Mouse (Mus musculus) spleen, embryonic (tissue): Measurements from ENCODE around the gene Cachd1.

ENCODE experiments used
- CTCF ChIA-PET: fragments of 350-600 bp; sonication (Branson Sonifier 250); formaldehyde crosslinking; loops from one replicate; lab custom pipeline; 2022; lab: Charles Lee

The Cachd1 gene

DNA sequence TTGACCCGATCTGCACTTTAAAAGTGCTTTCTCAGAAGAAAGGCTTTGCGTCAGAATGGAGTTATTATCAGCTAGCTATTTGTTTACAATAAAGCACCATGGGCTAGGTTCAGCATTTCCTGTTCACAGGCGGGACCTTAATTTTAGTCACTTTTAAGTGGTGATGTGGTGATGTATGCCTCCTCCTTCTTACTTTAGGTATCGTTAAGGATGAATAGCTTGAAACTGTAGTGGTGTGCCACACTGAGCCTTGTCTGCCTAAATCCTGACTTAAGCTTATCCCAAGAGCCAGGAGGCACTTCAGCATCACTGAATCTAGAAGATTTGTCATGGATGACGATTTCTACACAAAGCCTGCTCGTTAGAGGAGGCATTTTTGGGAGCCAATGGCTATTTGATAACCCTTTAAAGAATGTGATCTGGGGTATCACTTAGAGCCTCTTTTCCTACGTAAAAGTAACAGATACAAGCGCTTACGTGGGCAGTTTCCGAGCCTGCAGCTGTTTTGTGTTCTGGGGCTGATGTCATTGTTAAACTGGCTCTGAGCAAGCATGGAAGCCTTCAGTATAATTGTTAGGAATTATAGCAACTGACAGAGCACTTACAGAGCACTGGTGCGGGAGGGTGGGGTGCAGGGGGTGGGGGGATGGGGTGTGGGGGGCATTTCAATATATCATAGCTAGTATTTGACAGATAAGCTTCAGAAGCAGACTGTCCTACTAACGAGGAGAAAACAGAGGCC is 89.7 kb downstream of the Cachd1 start:
- CTCF ChIA-PET, result no interaction called here

DNA sequence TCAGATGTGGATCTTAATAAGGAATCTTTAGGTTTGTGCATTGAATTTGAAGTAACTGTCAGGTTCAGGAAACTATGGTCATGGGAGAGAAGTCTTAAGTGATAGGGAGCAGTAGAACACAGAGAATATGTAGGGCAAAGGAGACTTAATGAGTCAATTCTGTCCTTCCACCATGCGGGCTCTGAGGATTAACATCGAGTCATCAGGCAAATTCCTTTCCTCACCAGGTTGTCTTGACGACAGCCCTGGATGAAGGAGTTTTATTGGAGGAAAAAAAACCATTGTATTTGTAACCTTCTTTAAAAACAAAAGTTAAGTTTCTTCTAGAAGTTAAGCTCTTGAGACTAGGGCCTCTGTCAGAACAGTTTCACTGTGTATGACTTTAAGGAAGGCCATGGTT is 100.9 kb downstream of the Cachd1 start:
- CTCF ChIA-PET, result no interaction called here

DNA sequence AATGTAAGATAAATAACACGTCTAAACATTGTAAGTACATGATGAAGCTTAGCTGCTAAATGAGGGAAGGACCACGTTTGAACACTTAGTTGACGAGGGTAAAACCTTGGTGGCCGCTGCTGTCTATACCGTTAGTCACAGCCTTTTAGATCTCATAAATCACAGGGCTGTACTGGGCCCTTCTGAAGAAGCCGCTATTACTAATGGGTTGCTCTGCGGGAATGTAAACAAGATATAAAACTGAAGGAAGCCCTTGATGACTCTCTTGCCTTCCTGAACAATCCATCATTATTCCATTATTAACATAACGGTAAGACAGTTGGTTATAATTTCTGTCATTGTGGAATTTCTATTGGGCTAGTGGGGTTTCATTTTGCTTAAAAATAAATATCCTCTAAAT is 102.9 kb downstream of the Cachd1 start:
- CTCF ChIA-PET, result no interaction called here

DNA sequence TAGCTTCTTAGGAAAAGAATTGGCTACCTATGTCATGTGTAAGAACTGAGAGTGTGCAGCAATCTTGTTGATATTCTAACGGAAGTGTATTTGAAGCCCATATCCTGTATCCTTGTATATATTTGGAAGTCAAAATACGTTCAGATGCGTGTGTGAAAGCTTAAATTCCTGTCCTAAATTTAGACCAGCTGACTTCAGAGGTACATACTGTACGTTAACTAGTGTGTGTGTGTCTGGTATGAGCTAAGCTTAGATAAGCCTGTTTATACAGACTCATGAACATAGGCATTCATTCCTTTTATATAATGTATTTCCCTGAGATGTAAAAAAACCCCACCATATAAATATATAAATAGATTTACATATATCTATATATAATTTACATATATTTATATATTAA is 103.6 kb downstream of the Cachd1 start:
- CTCF ChIA-PET, result no interaction called here

DNA sequence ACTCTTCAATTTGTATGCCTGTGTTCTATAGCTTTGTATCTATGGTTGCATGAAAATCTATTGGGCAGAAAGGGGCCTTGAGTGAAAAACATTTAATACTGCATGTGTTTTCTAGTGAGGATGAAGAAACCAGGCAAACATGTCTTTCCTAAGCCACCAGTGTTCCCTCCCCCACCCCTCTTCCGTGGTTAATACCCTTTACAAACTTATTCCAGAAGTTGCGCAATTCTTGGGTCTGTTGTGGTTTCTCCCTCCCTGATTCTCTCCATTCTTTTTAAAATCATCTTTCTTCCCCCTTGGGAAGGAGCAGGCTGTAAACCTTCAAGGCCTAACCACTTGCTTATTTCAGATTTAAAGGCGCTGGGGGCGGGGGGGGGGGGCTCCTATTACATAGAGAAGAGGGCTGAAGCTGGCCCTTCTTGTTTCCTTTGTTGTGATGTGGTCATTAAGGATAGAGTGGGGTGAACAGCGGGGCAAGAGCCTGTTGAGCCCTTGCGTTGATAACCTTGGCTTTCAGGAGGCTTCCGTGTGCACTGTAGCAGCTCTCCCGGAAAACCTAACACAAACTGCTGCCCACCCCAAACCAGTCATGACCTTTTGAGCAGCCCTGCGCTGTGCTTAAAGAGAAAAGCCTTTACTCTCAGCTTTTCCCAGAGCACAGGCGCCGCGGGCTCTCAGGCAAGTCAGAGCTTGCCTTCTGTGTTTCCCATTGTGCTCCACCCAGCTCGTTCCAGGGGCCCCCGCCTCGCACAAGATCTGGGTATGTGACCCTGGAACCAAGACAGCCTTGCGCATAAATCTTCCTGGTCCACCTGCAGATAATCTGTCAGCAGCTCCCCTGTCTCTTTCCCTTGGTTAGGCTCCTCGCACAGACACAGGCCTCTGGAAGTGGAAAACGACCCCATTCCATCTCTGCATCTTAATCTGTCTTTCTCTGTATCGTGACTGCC is 109.6 kb downstream of the Cachd1 start:
- CTCF ChIA-PET, result no interaction called here

DNA sequence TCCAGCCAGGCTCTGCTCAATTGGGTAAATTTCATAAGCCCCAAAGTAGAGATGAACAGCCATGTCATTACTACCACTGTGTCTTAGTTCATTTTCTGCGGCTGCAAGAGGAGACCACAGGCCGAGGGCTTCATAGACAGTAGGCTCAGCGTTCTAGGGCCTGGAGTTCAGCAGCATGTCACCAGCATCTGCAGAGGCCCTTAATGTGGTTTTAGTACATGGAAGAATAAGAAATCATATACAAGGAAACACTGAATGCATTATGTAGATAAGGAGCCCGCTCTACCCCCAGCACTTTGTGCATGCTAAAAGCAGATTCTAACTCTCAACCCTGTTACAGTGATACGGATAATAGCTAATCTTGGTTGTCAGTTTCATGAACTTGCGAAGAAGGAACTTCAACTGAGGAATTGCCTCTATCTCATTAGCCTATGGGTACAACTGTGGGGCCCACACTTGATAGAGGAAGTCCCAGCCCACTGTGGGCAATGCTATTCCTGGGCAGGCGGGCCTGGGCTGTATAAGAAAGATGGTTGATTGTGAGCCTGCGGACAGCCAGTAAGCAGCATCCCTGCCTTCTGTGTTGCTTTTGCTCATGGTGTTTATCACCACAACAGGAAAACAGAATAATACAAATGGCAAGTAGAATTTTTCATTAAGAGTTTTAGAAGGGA is 110.4 kb downstream of the Cachd1 start:
- CTCF ChIA-PET, result no interaction called here

DNA sequence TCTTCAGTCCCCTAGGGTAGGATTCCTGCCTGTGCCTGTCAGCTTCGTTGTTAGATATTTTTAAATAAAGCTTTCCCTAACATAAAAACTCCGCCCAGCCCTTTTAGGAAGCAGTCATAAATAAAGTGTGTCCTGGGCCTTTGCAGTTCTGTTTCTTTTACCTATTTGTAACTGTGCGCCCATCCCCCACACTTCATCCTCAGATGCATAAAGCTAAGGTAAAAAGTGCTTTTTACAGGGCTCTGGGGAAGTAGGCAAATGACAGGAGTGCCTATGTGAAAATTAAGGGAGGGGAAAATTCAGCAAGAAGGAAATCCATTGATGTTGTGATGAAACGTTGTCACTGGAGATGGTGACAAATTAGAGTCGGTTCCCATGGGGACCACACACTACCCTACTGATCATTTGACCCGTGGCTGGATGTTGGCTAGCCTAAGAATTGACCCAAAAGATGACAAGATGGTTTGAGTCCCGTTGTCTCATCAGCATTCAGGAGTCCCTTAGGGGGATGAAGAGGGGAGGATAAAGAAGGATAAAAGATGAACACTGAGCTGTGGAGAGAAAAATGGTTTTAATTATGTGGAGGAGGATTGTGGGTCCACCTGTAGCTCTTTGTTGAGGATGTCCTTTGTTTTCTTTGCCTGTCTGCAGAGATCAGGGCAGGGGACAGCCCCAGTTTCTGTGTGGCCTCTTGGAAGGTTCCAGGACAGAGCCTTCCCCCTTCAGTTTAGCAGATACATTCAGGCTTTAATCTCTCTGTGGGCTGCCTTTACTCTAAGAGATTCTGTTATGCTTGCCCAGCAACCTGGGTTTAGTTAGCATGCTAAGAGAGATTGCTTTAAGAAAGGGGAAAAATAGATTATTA is 113.9 kb downstream of the Cachd1 start:
- CTCF ChIA-PET, result no interaction called here

DNA sequence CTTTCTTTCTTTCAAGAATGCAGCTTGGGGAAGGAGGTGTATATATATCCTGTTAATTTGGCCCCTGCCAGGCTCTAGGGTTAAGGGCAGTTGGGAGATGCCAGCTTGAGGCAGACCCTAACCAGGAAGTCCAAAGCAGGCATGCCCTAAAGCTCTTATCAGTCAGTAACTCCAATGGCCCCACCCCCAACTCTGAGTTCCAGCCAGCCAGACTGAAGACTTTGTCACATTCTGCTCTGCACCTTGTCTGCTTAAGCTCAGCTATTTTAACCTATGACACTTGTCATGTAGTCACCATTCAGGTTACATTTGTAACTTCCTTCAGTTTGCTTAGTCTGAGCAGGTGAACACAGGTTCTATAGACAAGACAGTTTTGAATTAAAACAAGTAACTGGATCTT is 117.3 kb downstream of the Cachd1 start:
- CTCF ChIA-PET, result interaction anchor here (0.7 kb wide), 1 partner anchor 758 kb away, joined by 3 read pairs; no protein-coding TSS in a partner anchor

DNA sequence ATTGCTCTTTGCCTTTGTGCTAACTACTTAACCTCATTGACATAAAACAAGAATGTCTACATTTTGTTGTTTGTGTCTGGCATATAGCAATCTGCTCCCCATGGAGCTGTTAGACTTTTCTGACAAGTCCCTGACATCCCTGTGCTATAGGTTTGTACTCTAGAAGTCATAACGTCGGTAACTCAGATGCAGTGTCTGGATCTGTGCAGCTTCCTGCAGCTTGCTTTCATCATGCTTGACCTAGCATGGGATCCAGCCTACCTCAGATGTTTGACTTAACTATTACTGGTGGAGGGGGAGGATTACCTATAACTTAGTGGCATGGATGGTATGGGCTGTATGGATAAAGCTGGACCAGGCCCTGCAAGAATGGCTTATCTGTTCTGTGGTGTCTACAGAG is 117.7 kb downstream of the Cachd1 start:
- CTCF ChIA-PET, result no interaction called here

DNA sequence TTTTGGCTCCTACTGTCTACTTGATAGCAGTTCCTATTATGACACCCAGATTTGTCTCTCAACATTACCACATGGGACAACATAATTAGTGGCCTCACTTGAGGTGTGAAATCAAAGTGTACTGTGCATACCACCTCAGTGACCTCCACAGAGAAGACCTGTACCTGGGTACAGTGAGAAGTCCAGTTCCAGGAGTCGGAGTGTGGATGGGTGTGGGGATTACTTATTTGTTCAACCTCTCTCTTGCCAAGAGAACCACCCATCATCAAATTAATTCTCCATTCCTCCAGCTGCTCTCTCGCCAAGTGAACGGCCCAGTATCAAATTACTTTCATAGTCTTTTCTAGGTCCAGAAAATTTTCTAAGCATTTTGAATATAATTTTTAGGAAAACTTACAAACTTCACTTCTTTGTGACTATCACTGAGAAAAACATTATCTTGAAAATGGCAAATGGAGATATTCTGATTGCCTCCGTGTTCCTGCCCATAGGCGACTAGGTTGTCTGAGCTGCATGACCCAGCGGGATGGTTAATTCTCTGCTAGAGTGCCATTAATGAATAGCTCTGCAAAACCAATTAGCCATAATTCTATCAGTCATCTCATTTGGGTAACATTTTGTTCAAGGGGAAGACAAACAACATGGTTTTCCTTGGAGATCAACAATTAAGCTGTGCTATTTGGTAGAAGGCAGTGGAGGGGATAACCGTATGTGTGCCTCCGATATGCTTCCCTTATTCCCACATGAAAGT is 120.0 kb downstream of the Cachd1 start:
- CTCF ChIA-PET, result no interaction called here

DNA sequence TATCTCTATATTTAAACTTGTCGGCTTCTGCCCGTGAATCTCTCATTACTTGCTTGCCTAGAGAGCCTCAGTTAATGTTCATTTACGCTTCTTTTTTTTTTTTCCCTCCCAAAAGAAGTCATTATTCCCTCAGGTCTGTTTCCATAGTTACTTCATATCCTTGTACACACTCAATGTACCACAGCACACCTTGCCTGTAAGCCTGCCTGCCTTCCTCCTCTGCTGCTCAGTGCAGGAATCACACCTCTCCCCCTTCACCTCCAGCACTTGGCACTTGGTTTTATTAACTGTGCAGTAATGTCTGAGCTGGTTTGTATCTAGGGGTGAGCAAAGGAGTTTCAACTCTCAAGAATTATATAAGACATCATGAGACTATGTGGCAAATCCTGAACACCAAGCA is 121.5 kb downstream of the Cachd1 start:
- CTCF ChIA-PET, result interaction anchor here (0.7 kb wide), 1 partner anchor 54 kb away, joined by 4 read pairs; no protein-coding TSS in a partner anchor

DNA sequence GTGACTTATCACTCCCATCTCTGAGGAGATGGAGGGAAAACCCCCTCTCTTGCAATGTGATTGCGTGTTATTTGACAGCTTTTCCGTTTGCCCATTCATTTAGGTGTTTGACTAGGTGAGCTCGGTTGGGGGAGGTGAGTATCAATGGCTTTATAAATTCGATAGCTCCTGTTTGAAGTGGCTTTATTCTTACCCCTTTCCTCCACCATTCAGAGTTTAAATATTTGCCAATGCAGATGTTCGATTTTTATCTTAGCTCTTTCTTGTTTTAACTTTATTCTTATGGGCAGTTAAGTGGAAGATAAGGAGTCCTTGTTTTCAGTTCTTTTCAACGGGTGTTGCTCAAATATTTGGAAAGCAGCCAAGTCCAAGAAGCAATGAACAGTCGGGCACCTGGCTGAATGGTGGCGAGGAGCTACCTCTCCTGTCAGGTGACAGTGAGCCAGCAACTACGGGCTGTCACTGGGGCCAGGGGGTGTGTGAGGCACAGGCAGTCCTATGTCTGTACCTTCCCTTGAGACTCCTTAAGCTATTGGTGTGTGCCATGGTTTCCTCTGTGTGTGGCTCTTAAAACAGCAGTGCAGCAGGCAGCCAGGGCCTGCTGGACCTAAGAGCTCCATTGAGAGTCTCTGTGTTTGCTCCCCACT is 133.3 kb downstream of the Cachd1 start:
- CTCF ChIA-PET, result no interaction called here

DNA sequence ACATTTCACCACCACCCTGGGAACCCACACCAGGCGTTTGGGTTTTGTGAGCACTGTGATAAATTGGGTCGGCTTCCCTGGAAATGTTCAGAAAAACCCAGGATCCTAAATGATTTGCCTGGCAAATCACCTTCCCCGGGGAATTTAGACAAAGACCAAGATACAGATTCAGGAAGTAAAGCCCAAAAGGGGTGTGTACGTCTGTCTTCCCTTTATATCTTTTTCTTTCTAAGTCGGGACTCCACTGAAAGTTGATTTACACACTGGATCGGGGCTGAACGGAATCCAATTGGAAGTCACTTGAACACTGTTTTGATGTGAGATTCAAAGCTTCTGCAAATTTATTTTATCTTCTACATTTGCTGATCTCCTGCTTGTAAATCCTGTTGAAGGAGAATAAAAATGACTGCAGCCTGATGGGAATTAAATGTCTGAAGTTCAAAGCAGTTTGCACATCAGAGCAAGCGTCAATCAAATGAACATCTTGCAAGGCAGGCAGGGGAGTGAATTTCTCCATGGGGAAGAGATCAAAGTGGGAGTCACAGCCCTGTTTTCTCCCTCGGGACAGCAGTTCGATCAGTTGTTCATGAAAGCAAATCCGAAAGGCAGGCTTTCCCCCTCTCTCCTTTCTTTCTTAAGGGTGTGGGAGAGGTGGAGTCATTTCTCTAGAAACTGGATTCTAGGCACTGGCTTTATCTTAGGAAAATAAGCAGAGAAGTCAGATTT is 134.3 kb downstream of the Cachd1 start:
- CTCF ChIA-PET, result no interaction called here

DNA sequence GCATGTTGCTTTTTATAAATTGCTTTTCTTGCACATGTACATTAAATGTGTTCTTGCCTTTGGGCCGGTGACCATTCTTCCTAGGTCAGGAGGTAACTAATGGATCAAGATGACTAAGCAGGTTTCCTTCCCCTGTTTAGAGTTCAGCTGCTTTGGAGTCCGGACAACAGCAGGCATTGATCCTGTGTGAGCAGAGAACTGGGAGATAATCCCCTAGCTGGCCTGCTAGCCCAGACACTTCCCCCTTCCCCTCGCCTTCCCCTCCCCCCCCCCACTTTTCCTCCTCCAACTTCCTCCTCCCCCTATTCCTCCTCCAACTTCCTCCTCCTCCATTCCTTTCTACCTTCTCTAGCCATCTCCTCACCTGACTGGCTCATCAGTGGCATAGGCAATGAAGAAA is 135.2 kb downstream of the Cachd1 start:
- CTCF ChIA-PET, result no interaction called here

DNA sequence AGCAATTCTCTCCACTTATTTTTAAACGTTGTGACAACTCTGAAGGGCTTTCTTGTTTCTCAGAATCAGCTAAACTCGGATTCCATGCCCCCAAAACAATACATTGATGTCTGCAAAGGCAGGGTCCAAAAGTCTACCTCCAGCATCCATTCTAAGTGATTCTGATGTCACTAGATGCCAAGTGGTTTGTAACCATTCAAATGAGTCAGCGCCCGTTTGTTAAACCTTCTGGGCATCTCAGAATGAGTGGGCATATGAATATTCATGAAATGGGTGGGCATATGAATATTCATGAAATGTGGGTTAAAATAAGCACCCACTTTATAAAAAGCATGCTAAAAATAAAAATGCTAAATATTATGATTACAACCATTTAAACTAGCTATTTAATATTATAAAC is 137.2 kb downstream of the Cachd1 start:
- CTCF ChIA-PET, result no interaction called here

DNA sequence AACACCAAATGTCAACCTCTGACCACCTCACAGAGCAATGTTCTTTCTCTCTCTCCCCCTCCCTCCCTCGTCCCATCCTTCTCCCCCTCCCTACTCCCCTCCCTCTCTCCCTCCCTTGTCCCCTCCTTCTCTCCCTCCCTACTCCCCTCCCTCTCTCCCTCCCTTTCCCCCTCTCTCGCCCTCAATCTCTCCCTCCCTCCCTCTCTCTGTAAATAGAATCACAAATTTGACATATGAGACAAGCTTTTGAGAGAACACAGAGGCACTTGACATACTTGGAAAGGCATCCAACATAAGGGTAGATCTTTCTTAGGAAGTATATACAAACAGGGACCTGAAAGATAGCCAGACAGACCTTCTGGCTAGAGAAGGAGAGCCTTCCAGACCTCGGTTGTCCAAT is 138.1 kb downstream of the Cachd1 start:
- CTCF ChIA-PET, result no interaction called here

DNA sequence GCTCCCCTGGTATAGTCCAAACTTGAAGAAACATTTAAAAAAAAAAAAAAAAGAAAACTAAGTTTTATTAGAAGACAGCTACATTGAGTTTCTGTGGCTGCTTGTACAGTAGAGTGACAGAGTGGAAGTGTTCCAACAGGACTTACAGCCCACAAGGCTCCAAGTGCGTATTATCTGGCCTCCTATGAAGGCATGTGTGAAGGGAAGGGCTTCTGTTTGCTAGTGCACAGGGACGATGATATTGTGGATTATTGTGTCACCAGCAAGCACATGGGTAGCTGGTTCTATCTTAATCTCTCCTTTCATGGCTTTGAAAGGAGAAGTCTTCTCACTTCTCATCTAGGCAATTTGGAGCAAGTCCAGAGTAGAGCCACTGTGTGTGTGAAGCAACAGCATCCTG is 138.6 kb downstream of the Cachd1 start:
- CTCF ChIA-PET, result no interaction called here

DNA sequence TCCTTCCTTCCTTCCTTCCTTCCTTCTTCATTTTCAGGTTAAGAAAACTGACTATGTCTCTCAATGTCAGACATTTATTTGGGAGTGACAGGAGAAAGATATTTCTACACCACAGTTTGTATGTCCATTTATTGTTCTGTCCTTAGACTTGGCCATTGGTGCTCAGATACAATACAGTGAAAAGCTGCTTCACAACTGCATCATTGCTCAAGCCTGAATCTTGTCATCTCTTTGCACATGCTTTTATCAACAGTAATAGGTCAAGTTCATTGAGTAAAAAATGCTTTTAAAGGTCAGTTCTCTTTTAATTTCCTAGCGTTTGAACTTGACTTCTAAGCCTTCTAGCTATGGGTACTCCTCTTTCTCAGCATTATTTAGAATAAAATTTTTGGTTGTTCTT is 141.0 kb downstream of the Cachd1 start:
- CTCF ChIA-PET, result no interaction called here

DNA sequence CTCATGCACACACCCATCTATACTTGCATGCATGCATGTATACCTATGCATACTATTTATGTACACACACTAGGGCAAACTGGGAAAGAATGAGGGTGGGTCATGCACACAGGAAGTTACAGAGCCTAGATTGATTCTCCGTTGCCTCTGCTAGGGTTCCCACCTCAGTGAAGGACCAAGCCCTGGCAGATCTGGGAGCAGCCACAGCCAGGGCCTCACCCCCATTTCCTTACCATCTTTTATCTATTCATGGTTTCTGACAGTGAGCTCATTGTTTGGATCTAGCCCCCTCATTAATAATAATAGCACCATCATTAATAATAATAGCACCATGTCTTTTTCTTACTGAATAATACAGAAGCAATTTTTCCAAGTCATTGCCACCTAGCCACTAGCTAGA is 143.9 kb downstream of the Cachd1 start:
- CTCF ChIA-PET, result no interaction called here
